Mouse (Mus musculus): ENCODE results near the gene Zfp276.

DNA sequence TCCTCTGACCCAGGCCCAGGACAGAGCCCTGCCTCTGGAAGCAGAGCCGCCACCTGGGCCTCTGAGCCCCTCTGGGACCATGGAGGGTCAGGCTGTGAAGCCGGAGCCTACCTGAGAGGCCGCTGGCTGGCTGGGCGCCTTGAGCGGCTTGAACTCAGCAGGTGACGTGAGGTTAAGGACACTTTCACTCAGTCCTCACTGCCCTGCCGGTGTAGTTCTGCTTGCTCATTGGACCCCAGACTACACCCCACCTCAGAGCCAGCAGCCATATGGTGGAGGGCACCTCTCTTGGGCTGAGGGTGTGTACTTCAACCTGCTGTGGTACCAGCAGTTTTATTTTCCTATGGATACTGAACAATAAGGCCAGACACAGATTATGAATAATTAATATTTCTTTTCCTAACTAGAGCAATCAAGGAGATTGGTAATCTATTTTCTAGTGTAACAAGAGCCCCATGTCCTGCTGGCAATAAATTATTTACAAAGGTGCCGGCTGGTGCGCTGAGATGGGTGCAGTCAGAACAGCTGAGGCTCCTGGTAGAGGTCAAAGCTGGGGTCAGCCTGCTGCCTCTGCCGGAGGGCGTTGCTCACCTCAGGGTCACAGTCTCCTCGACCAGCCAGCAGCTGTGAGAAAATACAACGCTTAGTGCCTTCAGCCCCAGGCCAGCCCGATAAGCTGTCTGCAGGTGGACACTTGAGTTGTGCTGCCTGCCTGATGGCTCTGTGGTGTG is 14.1 kb downstream of the Zfp276 start:
- TF ChIP-seq USF1 (IDR thresholded peaks at IDR 0.05; ENCODE audit: low read depth), result no peak
- TF ChIP-seq MYOD1 (IDR thresholded peaks at IDR 0.05; ENCODE audit: control insufficient read depth, insufficient read length, low read depth), result no peak
- no peak for TF ChIP-seq CTCF (IDR thresholded peaks at IDR 0.05; ENCODE audit: control insufficient read depth, insufficient read depth, insufficient read length)
- TF ChIP-seq CEBPB (IDR thresholded peaks at IDR 0.05; ENCODE audit: low read depth), result no peak
- TF ChIP-seq MAX (IDR thresholded peaks at IDR 0.05), result no peak
- TF ChIP-seq MYOG (IDR thresholded peaks at IDR 0.05; ENCODE audit: control insufficient read depth, extremely low read depth, insufficient read length), result no peak
- TF ChIP-seq FOSL1 (IDR thresholded peaks at IDR 0.05; ENCODE audit: insufficient read depth, low read length, poor library complexity, severe bottlenecking), result no peak

Measured in C2C12 (cell line).